13 mouse cellular contexts compared by ENCODE assay signal in genomic region chr3:79436186-79436585, GRCm38 (mm10).
DNase-seq lines count a peak whose midpoint lies in the region.
"Had no signal": no experiment of that assay in that cellular context is flagged by ENCODE, and none has a peak within 500 bp of the region (broad histone marks: within the 10 kb centered on the region; RNA-seq: fewer than 3 reads in every experiment).

No protein-coding gene starts in this region.

- peak; percentile 79 for DNase-seq in left cerebral cortex, adult 11 months (ENCODE audit: low spot score)
- DNase-seq in left cerebral cortex, postnatal 4 days: no peak
- peak; percentile 80 to 90 for DNase-seq in layer of hippocampus, adult 18-20 months (ENCODE audit: low spot score in 2 of 2)
- DNase-seq in left cerebral cortex, adult 8-10 months (ENCODE audit: low spot score in 2 of 2): peak; percentile 23 to 96
- peak; percentile 83 to 90 for DNase-seq in right cerebral cortex, postnatal 36 days (ENCODE audit: low spot score in 2 of 2)
- DNase-seq in kidney, postnatal 4 days: no peak
- DNase-seq in T-cell, adult 2 months (ENCODE audit: low spot score): no peak
- DNase-seq in cerebellum, adult 18-20 months: no peak
- DNase-seq: adrenal gland, postnatal 10 days; cerebellum, postnatal 36 days; heart, adult 18-20 months; kidney, postnatal 36 days; retina, postnatal 1 day had no signal

- intact Hi-C loops in left cerebral cortex, postnatal 4 days (cut with DNase I): no loop called here

Comparison
In these comparisons a context has a peak if more than half of its experiments do, and no peak if none do; other contexts are left out.
1. DNase-seq: peak in left cerebral cortex, adult 11 months (single experiment), layer of hippocampus, adult 18-20 months (2 of 2), left cerebral cortex, adult 8-10 months (2 of 2) and right cerebral cortex, postnatal 36 days (2 of 2); none in left cerebral cortex, postnatal 4 days (single experiment), kidney, postnatal 4 days (0 of 2), T-cell, adult 2 months (single experiment) and cerebellum, adult 18-20 months (0 of 2).